Mouse (Mus musculus) adrenal gland, postnatal 25 days (tissue): Measurements from ENCODE around the gene Olfr1200. TPM values are rescaled to one million over a fixed set of nuclear protein-coding genes. Genes with fewer than 3 reads are reported as not detected.

ENCODE experiments used
- DNase-seq: peaks from one replicate; pipeline ENCODE4 v3.0.0; 2021; ENCODE audit warnings: mixed read lengths
- long read RNA-seq: library from polyadenylated mRNA; stranded (forward); transcript quantifications from one replicate; pipeline ENCODE4 v2.0.0, GENCODE M21; 2021
- total RNA-seq: library from RNA; stranded (reverse); gene quantifications from 2 replicates; pipeline ENCODE4 v1.2.3, GENCODE M21; 2021

The Olfr1200 gene
- total RNA-seq: not detected in 2 replicates
- long read RNA-seq: 0 reads

- DNase-seq: no peak
Observed at GRCm38 (mm10) chr2:88770388-88770787, at the start of gene Olfr1200. Gene Olfr1200, minus strand, starts transcription at chr2:88770488.

- no peak for DNase-seq
Observed at GRCm38 (mm10) chr2:88814196-88814595, 43.9 kb upstream of the Olfr1200 start, which contains the start of gene Olfr1202. Gene Olfr1202, plus strand, starts transcription at chr2:88814496.

- DNase-seq: no peak
Observed at GRCm38 (mm10) chr2:88792736-88793135, 22.4 kb upstream of the Olfr1200 start, which contains the start of gene Olfr1201. Gene Olfr1201, plus strand, starts transcription at chr2:88793036.

- no peak for DNase-seq
Observed at GRCm38 (mm10) chr2:88760369-88760768, 9.9 kb downstream of the Olfr1200 start, which contains the start of gene Olfr1199. Gene Olfr1199, minus strand, starts transcription at chr2:88760469.

GRCm38 (mm10) chr2:88751270-88751669 is 19.0 kb downstream of the Olfr1200 start, which contains the start of gene Olfr1198:
Gene Olfr1198, minus strand, starts transcription at chr2:88751370.
- DNase-seq: no peak

- no peak for DNase-seq
Observed at GRCm38 (mm10) chr2:88743379-88743778, 26.9 kb downstream of the Olfr1200 start.

- no peak for DNase-seq
Observed at GRCm38 (mm10) chr2:88732266-88732665, 38.0 kb downstream of the Olfr1200 start, which contains the start of gene Olfr1197. Gene Olfr1197, minus strand, starts transcription at chr2:88732366.

Other genes starting within 250 kb of the Olfr1200 start
- gene Olfr1188, start 213.6 kb downstream of the Olfr1200 start, total RNA-seq: not detected in 2 replicates
- gene Olfr1189, start 184.0 kb downstream of the Olfr1200 start, total RNA-seq: not detected in 2 replicates
- not detected in 2 replicates for gene Olfr1191-ps1, start 129.9 kb downstream of the Olfr1200 start, total RNA-seq
- not detected in 2 replicates for gene Olfr1192-ps1, start 122.0 kb downstream of the Olfr1200 start, total RNA-seq
- not detected in 2 replicates for gene Olfr1193, start 94.9 kb downstream of the Olfr1200 start, total RNA-seq
- not detected in 2 replicates for gene Olfr1195, start 81.3 kb downstream of the Olfr1200 start, total RNA-seq
- not detected in 2 replicates for gene Olfr1196, start 65.9 kb downstream of the Olfr1200 start, total RNA-seq
- not detected in 2 replicates for gene Olfr1197, start 38.1 kb downstream of the Olfr1200 start, total RNA-seq
- not detected in 2 replicates for gene Olfr1198, start 19.1 kb downstream of the Olfr1200 start, total RNA-seq
- gene Olfr1199, start 10.0 kb downstream of the Olfr1200 start, total RNA-seq: not detected in 2 replicates
- gene Olfr1201, start 22.5 kb upstream of the Olfr1200 start, total RNA-seq: not detected in 2 replicates
- gene Olfr1202, start 44.0 kb upstream of the Olfr1200 start, total RNA-seq: not detected in 2 replicates
- gene Olfr1205, start 59.2 kb upstream of the Olfr1200 start, total RNA-seq: not detected in 2 replicates
- not detected in 2 replicates for gene Olfr1204, start 78.8 kb upstream of the Olfr1200 start, total RNA-seq
- gene Olfr1206, start 92.7 kb upstream of the Olfr1200 start, total RNA-seq: not detected in 2 replicates
- not detected in 2 replicates for gene Olfr1208, start 131.8 kb upstream of the Olfr1200 start, total RNA-seq
- not detected in 2 replicates for gene Olfr1209, start 144.7 kb upstream of the Olfr1200 start, total RNA-seq
- gene Olfr1211, start 167.6 kb upstream of the Olfr1200 start, total RNA-seq: not detected in 2 replicates
- not detected in 2 replicates for gene Olfr1212, start 183.5 kb upstream of the Olfr1200 start, total RNA-seq
- not detected in 2 replicates for gene Gm13762, start 209.8 kb upstream of the Olfr1200 start, total RNA-seq
- not detected in 2 replicates for gene Olfr1214, start 222.2 kb upstream of the Olfr1200 start, total RNA-seq
- gene Olfr1215, start 236.5 kb upstream of the Olfr1200 start, total RNA-seq: not detected in 2 replicates
- gene Olfr1216, start 247.9 kb upstream of the Olfr1200 start, total RNA-seq: not detected in 2 replicates